ENCODE assay signal across 26 mouse cellular contexts in the genomic region with DNA sequence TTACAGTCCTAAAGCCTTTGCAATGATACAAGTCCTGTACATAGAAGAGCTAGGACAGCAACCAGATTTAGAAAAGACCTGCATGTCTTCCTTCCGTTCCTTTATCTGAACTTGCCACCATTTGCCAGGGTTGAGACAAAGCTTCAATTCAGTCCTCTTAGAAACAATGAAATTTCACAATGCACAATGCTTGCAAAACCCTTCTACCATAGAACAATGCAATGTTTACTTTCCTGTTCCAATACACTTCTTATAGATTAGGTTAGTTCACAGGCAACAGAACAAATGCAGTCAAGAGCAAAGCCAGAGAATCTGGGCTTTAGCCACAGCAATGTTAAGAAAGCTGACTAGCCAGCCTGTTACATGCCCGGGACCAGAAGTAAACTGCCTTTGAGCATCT. TPM values are rescaled to one million over a fixed set of nuclear protein-coding genes. Genes with fewer than 3 reads are reported as not detected.
A peak's percentile ranks its signal among the peaks of the same experiment; 100 is the strongest.
DNase-seq lines count a peak whose midpoint lies in the region; ATAC-seq and TF ChIP-seq lines count a peak whose summit lies in the region.
"Had no signal": no experiment of that assay in that cellular context is flagged by ENCODE, and none has a peak within 500 bp of the region (broad histone marks: within the 10 kb centered on the region; RNA-seq: fewer than 3 reads in every experiment).

No protein-coding gene starts in this region.

- H3K27me3 ChIP-seq in lung, postnatal 0 days (replicated peaks; ENCODE audit: insufficient read depth, low read length), result no peaks in the 10 kb centered on the region
- H3K27me3 ChIP-seq: CH12.LX; embryonic facial prominence, embryonic 12.5 days; forebrain, embryonic 12.5 days; Patski had no signal

- no peaks in the 10 kb centered on the region for H3K36me3 ChIP-seq in lung, postnatal 0 days (ENCODE audit: insufficient read depth, low read length)
- H3K36me3 ChIP-seq: embryonic facial prominence, embryonic 10.5 days; embryonic facial prominence, embryonic 12.5 days; forebrain, embryonic 10.5 days; forebrain, embryonic 12.5 days; G1E had no signal

- no peak for TF ChIP-seq CTCF in lung, postnatal 0 days (IDR thresholded peaks at IDR 0.05)
- TF ChIP-seq CTCF in lung, adult 2 months (IDR thresholded peaks at IDR 0.05; ENCODE audit: insufficient read depth, low read length), result no peak

- no peak overlapping the region for H3K4me3 ChIP-seq in lung, postnatal 0 days (ENCODE audit: low read depth, low read length)
- no peak overlapping the region for H3K4me3 ChIP-seq in lung, adult 2 months (replicated peaks; ENCODE audit: extremely low read depth, low read depth, low read length)
- H3K4me3 ChIP-seq: embryonic facial prominence, embryonic 10.5 days; embryonic facial prominence, embryonic 12.5 days; forebrain, embryonic 10.5 days; forebrain, embryonic 12.5 days had no signal

- H3K4me2 ChIP-seq in lung, postnatal 0 days (replicated peaks; ENCODE audit: low read depth, low read length), result no peak overlapping the region
- H3K4me2 ChIP-seq: embryonic facial prominence, embryonic 12.5 days; forebrain, embryonic 12.5 days had no signal

- peak; percentile 24 for DNase-seq in lung, postnatal 0 days (ENCODE audit: low spot score)
- no peak for DNase-seq in lung, postnatal 4 days
- DNase-seq in lung, postnatal 36 days, result peak; percentile 26
- no peak for DNase-seq in lung, adult 2 months
- DNase-seq in thymus, adult 18-20 months, result no peak
- DNase-seq: adrenal gland, adult 8-10 months; adrenal gland, postnatal 14 days; adrenal gland, postnatal 36 days; B cell, adult 2 months; cerebellum, adult 11-12 months; cerebellum, adult 2 months; cerebellum, adult 9-10 months; cerebellum, postnatal 10 days; cerebellum, postnatal 25 days had no signal

- H3K9ac ChIP-seq in lung, postnatal 0 days (replicated peaks; ENCODE audit: low read depth), result no peak overlapping the region
- H3K9ac ChIP-seq: embryonic facial prominence, embryonic 12.5 days; forebrain, embryonic 12.5 days had no signal

- H3K27ac ChIP-seq in lung, postnatal 0 days (ENCODE audit: low read length), result 0 out of 2 replicates have a peak overlapping the region, but pooled peaks have one; percentile 47
- H3K27ac ChIP-seq: embryonic facial prominence, embryonic 10.5 days; embryonic facial prominence, embryonic 12.5 days; forebrain, embryonic 10.5 days; forebrain, embryonic 12.5 days had no signal

- TF ChIP-seq POLR2A in lung, adult 2 months (IDR thresholded peaks at IDR 0.05; ENCODE audit: borderline replicate concordance, extremely low read depth, low read depth, low read length), result no peak

- no peaks in the 10 kb centered on the region for H3K4me1 ChIP-seq in lung, postnatal 0 days (ENCODE audit: insufficient read depth, low read depth, low read length)
- no peaks in the 10 kb centered on the region for H3K4me1 ChIP-seq in lung, adult 2 months (ENCODE audit: control insufficient read depth, insufficient read depth, low read length)
- H3K4me1 ChIP-seq: embryonic facial prominence, embryonic 10.5 days; embryonic facial prominence, embryonic 12.5 days; forebrain, embryonic 10.5 days; forebrain, embryonic 12.5 days had no signal

- no peak for ATAC-seq in lung, postnatal 0 days
- ATAC-seq: activated CD4-positive, CD25-positive, alpha-beta regulatory T cell, adult 4 months; CD4-positive, CD25-positive, alpha-beta regulatory T cell, adult 4 months; forebrain, embryonic 14.5 days; forebrain, embryonic 16.5 days; Patski had no signal

- TF ChIP-seq EP300 in lung, postnatal 0 days (IDR thresholded peaks at IDR 0.05), result peak; percentile 7; the same call in 1 of the 2 replicates

- 56% methylated on average over 2 of the region's 2 CpGs for WGBS in lung, postnatal 0 days
- 56% methylated on average over 2 of the region's 2 CpGs for WGBS in lung, adult 2 months

- H3K9me3 ChIP-seq in lung, postnatal 0 days (ENCODE audit: low read length), result no peaks in the 10 kb centered on the region
- H3K9me3 ChIP-seq: embryonic facial prominence, embryonic 10.5 days; embryonic facial prominence, embryonic 12.5 days; forebrain, embryonic 10.5 days; forebrain, embryonic 12.5 days; G1E had no signal

RNA-seq across cellular contexts. Expression of gene Ros1, which starts 9.0 kb away (rescaled TPM):
- 1.2 and 1.4 TPM in 2 replicates for polyA plus RNA-seq in lung, postnatal 0 days (2015; fragmentation: Nextera tagmentation; extraction: Ambion mirVana)
- 0.11 and 0.38 TPM in 2 replicates for polyA plus RNA-seq in lung, adult 2 months (2012; rRNA removed)
- polyA plus RNA-seq: activated CD4-positive, CD25-positive, alpha-beta regulatory T cell, adult 4 months; CD4-positive, CD25-positive, alpha-beta regulatory T cell, adult 4 months; cerebellum, adult 2 months; cortical plate, adult 2 months; embryonic facial prominence, embryonic 10.5 days; embryonic facial prominence, embryonic 12.5 days; forebrain, embryonic 10.5 days; forebrain, embryonic 12.5 days; forebrain, embryonic 14.5 days; forebrain, embryonic 16.5 days; G1E had no signal

RNA-seq across cellular contexts. Expression of gene Dcbld1, which starts 29.4 kb away (rescaled TPM):
- polyA plus RNA-seq in lung, postnatal 0 days (2015; fragmentation: Nextera tagmentation; extraction: Ambion mirVana), result 20.5 and 24.1 TPM in 2 replicates
- polyA plus RNA-seq in lung, adult 2 months (2012; rRNA removed), result 7.7 and 8.2 TPM in 2 replicates
- polyA plus RNA-seq: CD4-positive, CD25-positive, alpha-beta regulatory T cell, adult 4 months; G1E had no signal

Comparison
In these comparisons a context has a peak if more than half of its experiments do, and no peak if none do; other contexts are left out.
1. DNase-seq: peak in lung, postnatal 0 days (single experiment) and lung, postnatal 36 days (single experiment); none in lung, postnatal 4 days (0 of 2), lung, adult 2 months (single experiment) and thymus, adult 18-20 months (0 of 2).